Mouse (Mus musculus): ENCODE measurements at regions not wholly inside any gene's neighbourhood (a gene's known extent, or its start where the extent isn't known, plus 50 kb on each side); places are given as distances from the start of the nearest gene placed in this dataset.

DNA sequence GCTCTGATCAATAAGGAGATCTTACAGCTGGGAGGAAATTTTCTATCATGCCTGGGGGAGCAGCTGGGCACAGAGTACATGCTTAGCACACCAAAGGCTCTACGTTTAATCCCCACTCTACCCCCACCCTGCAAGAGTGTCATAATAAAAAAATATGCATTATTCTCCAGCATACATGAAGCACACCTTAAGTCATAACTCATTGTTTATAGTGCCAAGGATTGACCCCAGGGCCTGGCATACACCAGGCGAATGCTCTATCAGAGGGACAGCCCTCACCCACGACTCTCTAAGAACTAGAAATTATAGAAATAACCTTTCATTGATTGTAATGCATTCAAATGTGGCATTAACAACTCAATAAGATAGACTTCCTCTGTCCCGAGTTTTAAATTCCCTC is 59.4 kb upstream of the Ppp2r5c start:
- DNase-seq: no peak

DNA sequence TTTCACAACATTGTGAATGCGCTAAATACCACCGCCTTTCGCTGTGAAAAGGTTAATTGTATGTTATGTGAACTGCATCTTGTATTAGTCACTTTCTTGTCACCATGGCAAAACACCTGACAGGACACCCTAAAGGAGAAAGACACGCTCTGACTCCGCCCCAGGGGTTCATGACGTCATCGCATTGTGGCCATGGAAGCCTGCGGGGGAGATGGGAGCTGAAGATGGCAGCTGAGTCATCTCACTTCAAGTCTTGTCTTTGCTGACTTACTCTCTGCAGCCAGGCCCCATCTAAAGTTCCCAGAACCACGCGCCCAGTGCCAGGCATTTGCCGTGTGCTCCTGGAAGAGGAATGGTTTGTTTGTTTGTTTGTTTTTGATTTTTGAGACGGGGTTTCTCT is 57.5 kb upstream of the Ppp2r5c start:
- DNase-seq: no peak

DNA sequence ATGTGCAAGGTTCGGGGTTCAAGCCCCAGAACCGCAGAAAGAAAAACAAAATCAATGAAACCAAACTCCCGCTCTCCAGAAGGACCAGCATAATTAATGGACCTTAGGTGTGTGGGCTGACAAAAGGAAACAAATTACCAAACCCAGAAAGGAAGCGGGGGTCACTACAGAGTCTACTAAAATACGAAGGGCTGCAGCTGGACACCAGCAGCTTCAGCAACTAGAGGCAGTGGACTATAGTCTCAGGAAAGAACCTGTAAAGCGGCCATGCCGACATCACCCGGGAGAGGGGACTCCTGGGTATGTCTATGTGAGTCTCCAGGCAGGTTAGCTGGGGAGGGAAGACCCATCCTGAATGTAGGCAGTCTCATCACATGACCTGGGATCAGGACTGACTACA is 55.5 kb upstream of the Ppp2r5c start:
- no peak for DNase-seq

DNA sequence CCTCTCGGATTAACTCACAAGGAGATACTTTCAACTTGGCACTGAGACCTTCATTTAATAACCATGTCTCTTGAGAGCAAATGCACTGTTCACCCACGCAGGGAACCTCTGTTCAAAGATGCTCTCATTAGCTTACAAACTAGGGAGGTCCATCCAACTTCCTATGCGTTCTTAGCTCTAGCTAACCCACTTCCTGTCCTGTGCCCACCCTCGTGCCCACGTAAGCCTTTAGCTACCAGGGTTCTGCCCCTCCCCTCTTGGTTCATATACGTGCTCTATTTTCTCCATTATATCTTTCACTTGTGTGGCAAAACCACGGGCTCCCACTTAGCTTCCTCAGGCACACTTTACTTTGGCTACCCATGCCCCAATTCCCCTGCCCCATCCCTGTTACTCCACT is 53.4 kb upstream of the Ppp2r5c start:
- DNase-seq: no peak
